Mouse (Mus musculus) spleen, postnatal 14 days (tissue): Measurements from ENCODE around the gene Cpm.
"Not testable (repeated sequence)": the region's sequence is repeated elsewhere in the genome, so short reads cannot be mapped to it uniquely, and the experiment has no call there.

ENCODE experiments used
- DNase-seq, 2 experiments: peaks; one replicate each; pipeline ENCODE4 v3.0.0; 2021 to 2022; ENCODE audit warnings: low spot score in 2 of 2

Gene Cpm

GRCm38 (mm10) chr10:117702024-117702833, 72.9 kb downstream of the Cpm start:
- no peak for DNase-seq

DNA sequence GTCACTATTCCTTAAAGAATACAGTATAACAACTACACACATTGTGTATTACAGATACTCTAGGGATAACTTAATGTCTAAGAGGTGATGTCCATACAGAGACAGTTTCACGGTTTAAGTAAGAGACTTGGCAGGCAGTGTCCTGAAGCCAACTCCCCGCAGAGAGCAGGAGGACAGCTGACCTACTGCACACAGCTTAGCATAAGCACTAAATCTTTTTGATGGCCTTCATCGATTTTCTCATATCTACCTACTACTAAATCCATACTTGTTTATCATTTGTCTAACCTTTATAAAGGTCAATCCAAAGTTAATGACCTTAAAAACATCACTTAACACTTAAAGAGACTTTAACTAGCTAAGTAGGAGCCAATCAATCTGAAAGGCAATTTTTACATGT, 74.2 kb downstream of the Cpm start:
- DNase-seq, result no peak

DNA sequence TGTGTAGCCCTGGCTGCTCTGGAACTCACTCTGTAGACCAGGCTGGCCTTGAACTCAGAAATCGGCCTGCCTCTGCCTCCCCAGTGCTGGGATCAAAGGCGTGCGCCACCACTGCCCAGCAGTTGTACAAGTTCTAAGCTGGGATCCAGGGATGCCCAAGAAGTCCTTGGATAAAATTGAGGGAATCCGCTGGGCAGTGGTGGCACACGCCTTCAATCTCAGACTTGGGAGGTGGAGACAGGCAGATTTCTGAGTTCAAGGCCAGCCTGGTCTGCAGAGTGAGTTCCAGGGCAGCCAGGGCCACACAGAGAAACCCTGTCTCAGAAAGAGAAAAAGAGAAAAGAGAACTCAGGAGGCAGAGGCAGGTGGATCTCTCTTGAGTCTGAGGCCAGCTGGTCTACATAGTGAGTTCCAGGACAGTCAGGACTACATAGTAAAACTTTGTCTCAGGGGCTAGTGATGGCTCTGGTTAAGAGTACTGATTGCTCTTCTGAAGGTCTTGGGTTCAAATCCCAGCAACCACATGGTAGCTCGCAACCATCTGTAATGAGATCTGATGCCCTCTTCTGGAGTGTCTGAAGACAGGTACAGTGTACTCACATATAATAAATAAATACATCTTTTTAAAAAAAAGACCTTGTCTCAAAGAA, 75.1 kb downstream of the Cpm start:
- DNase-seq, result not testable (repeated sequence)

DNA sequence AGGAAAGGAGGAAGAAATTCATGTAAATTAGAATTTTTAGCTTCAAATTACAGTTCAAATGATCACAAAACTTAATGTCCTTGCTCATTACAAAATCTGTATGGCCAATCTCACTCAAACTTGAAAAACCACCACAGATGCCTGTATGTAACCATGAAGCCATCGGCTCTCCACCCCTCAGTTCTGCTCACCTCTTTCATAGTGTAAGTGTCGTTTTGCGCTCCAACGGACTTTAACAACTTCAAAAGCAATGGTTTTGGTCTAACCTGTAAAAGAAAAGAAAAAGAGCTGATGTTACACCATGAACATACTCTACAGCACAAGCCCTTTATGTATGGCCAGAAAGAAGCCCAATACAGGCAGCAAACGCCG, 75.7 kb downstream of the Cpm start:
- DNase-seq, result no peak

DNA sequence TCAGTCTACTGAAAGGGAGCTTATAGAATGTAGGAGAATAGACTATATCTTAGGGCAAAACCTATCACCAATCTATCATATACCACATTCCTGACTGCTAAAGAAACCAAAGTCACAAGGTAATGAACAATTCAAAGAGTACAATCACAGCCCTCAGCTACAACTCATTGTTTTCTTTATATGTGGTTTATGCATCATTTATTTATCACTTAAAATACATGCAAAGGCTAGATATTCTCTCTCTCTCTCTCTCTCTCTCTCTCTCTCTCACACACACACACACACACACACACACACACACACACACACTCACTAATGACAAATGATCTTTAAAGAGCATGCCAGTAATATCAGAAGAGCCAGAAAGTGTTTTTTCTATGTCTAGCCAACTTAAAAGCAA, 76.5 kb downstream of the Cpm start:
- no peak for DNase-seq

DNA sequence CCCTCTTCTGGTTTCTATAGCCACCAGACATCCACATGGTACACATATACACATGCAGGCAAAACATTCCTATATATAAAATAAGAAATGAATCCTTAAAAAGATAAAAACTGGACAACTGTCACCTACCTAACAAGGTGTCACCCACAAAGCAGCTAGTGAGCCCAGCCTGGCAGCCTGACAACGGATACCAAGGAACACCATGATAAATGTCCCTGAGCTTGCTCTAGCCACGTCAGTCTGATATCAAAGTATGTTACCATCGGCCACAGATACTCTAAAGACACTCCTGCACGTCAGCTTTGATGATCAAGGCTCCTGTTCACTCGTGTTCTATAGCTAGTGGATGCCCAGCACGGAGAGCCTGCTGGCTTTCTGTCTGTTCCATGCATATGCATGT, 77.1 kb downstream of the Cpm start:
- no peak for DNase-seq

DNA sequence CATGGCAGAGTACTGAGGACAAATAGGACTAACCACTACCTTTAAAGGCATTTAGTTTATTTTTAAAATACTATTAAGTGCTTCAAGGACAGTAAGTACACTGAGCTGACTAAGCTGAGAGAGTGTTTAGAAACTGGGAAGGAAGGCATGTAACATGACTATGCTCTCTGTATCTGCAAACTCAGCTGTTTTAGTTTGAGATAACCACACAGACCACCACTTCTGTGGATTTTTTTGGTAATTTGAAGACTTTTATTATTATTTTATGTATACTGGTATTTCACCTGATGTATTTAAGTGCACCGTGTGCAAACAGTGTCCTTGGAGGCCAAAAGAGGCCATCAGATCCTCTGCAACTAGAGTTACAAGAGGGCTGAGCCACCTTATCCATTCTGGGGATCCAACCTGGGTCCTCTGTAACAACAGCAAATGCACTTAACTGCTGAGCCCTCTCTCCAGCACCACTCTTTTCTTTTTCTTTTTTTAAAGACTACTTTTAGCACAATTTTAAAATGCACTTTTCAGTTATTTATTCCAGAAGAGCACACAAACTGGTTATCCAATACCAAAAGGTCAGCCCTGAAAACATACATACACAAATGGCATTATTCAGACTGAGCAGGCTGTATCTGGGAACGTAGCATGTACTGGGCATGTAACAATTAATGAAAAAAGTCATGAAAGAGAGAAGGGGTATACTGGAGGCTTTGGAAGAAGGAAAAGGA, 78.0 kb downstream of the Cpm start:
- DNase-seq, result no peak

DNA sequence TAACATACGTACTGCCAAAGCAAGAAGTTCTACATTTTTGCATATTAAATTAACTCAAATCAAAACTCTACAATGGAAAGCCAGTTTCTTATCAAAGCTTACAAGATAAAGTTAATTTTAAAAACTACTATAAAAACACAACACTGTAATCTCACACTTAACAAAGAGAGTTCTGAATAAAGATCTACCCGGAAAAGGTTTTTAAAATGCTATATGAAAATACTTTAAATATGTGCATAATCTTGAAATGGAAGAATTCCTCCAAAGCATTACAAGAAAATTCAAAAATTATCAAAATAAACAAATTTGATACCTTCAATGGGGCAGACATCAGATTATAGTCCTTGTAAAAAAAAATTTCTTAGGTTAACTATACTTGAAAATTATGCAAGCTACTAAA, 79.1 kb downstream of the Cpm start:
- DNase-seq, result no peak

GRCm38 (mm10) chr10:117708856-117709255, 79.6 kb downstream of the Cpm start:
- no peak for DNase-seq

- no peak for DNase-seq
Observed at GRCm38 (mm10) chr10:117709326-117709830, 80.1 kb downstream of the Cpm start.

- peak; percentile 58 to 61 for DNase-seq
Observed at GRCm38 (mm10) chr10:117709930-117710603, 80.8 kb downstream of the Cpm start.

GRCm38 (mm10) chr10:117710604-117711141, 81.4 kb downstream of the Cpm start, which contains the start of gene Mdm2:
Mdm2 (minus strand) TSS chr10:117710758.
- peak; percentile 98 to 99 for DNase-seq

DNA sequence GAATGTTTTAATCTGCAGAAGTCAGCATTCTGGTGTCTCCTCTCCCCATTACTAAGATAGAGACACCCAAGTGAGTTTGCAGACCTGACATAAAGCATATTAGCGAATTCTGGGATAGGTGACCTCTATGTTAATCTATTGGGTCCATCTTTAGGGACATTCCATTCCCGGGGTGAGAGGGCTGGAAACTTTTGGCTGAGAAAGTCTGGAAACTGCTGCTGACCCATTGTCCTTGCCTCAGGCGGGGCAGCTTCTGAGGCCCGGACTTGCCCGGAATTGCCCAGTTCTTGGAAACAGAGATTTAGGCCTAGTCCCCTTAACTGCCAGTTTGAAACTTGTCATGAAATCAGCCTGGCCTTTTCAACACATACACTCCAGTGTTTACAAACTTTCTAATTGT, 82.1 kb downstream of the Cpm start:
- no peak for DNase-seq

GRCm38 (mm10) chr10:117712191-117712754, 83.0 kb downstream of the Cpm start:
- no peak for DNase-seq

DNA sequence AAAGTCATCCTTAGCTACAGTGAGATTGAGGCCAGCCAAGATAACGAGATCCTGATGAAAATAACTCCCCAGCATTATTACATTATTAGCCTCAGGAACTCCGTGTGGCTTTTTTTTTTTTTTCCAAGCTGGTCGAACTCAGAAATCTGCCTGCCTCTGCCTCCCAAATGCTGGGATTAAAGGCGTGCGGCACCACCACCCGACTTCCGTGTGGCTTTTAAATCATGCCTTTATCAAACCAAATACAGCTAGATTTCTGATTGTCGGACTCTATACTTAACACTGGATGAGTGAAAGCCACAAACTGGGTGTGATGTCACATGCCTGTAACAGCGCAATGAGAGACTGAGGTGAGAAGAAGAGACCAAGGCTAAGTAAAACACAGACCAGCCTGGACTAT, 83.6 kb downstream of the Cpm start:
- DNase-seq, result no peak

DNA sequence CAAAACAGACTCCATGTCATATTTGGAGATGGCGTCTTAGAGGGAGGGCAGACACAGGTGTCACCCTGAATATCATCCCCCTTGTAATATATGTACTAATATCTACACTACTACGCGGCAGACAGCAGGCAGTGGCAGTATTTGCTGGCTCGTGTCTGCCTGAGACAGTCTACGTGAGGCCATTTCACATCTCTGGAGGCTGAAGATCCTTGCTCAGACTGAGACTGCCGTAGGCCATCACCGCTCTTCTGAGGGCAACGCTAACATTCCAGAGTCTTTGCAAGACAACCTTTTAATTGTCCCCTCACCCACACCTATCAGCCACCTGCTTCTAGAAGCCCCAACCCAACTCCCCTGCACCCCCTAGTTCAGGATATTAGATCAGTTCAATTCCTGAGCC, 84.2 kb downstream of the Cpm start:
- DNase-seq, result no peak

DNA sequence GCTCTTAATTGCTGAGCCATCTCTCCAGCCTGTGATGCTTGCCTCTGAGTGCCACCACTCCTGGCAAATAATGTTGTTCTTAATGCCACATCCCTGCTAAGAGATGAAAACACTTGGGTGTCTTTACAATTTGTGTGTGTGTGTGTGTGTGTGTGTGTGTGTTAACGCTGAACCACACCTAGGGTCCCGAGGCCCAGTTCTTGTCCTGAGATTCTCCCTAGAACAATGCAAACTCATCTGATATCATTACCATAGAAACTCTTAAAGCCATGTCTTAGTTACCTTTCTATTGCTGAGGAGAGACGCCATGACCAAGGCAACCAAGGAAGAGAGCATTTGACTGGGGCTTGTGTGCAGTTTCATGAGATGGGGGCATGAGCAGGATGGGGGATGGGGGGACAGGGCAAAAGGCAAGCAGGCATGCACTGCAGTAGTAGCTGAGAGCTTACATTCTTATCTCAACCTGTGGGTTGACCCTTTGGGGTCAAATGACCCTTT, 84.8 kb downstream of the Cpm start:
- no peak for DNase-seq

DNA sequence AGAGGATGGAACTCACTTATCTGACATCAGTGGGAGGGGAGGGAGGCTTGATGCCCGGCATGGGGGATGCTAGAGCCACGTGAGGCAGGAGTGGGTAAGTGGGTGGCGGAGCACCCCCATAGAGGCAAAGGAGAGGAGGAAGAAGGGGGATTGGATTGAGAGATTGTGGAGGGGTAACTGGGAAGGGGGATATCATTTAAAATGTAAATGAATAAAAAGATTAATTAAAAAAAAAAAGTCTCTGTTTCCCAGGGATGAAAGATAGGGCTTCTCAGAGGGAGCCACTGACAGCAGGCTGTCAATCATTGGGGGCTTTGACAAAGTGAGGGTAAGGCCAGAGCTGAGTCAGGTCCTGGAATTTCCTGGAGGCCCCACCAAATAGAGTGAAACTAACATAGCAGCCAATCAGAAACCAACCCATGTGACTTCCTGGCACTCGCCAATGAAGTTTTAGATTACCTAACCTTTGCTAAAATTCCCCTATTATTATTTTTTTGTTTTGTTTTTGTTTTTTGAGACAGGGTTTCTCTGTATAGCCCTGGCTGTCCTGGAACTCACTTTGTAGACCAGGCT, 85.7 kb downstream of the Cpm start:
- DNase-seq, result no peak

DNA sequence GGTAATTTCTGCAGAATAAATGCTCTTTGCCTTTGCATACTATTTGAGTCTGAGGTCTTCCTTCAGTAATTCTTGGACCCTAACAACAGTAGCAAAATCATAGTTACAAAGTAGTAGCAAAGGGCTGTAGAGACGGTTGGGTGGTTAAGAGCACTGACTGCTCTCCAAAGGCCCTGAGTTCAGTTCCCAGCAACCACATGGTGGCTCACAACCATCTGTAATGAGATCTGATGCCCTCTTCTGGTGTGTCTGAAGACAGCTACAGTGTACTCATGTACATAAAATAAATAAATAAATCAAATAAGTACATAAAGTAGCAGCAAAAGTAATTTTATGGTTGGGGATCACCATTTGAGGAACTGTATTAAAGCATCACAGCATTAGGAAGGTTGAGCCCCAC, 86.4 kb downstream of the Cpm start:
- not testable (repeated sequence) for DNase-seq

GRCm38 (mm10) chr10:117716686-117717085, 87.4 kb downstream of the Cpm start:
- no peak for DNase-seq

GRCm38 (mm10) chr10:117717583-117717982, 88.3 kb downstream of the Cpm start:
- DNase-seq, result no peak
